Mouse (Mus musculus) small intestine, adult 2 months (tissue): Measurements from ENCODE around the gene Klk1.
"Not testable (repeated sequence)": the region's sequence is repeated elsewhere in the genome, so short reads cannot be mapped to it uniquely, and the experiment has no call there.

Source experiments
- CTCF ChIP-seq: fragments of 200-500 bp; IDR thresholded peaks from 2 replicates; pipeline ENCODE4 v1.5.1; 2012; ENCODE audit warnings: low read depth, mild to moderate bottlenecking, control low read depth, inconsistent platforms, low read length, moderate library complexity, mixed read lengths; ENCODE audit not compliant: insufficient replicate concordance, insufficient read length; ENCODE audit errors: extremely low read depth
- POLR2A ChIP-seq: fragments of 200-500 bp; IDR thresholded peaks from 2 replicates; pipeline ENCODE4 v1.6.1; 2012; ENCODE audit warnings: low read depth, mild to moderate bottlenecking, control low read depth, inconsistent platforms, low read length, moderate library complexity

DNA sequence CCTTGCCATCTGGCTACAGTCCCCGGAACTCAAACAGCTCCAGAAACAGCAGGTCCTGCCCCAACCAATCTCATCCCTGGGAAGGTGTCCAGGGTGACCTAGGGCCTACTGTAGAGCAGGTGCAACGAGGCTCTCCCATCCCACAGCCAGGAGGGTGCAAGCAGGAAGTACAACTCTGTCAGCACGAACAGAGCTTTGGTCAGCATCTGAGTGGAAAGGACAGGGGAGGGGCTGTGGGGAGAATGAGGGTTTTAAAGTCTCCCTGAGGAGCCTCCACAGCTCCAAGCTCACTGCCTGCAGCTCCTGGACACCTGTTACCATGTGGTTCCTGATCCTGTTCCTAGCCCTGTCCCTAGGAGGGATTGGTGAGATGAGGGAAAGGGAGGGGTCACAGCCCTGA lies 18.0 kb upstream of the Klk1 start, which contains the start of gene Klk1b4:
- not testable (repeated sequence) for TF ChIP-seq POLR2A, CTCF
